Mouse (Mus musculus) G1E (cell line): Measurements from ENCODE around the gene Rcbtb2.

Experiments
- CTCF ChIP-seq: IDR thresholded peaks from 2 replicates; pipeline ENCODE4 v1.5.1; 2012; ENCODE audit warnings: low read depth, low read length, inconsistent platforms, mixed read lengths
- GATA1 ChIP-seq: IDR thresholded peaks from 2 replicates; pipeline ENCODE4 v1.6.1; 2012; ENCODE audit warnings: borderline replicate concordance, low read length, inconsistent platforms, mixed read lengths
- GATA2 ChIP-seq: IDR thresholded peaks from 2 replicates; pipeline ENCODE4 v1.6.1; 2012; ENCODE audit warnings: low read depth, low read length, inconsistent platforms, borderline replicate concordance
- POLR2AphosphoS5 ChIP-seq: IDR thresholded peaks from 2 replicates; pipeline ENCODE4 v1.6.1; 2012; ENCODE audit warnings: low read depth, low read length, inconsistent platforms; ENCODE audit not compliant: insufficient replicate concordance
- TAL1 ChIP-seq: conservative IDR thresholded peaks from 2 replicates; pipeline ENCODE4 v1.6.1; 2012; ENCODE audit warnings: low read depth, low read length, inconsistent platforms, mixed read lengths

- no peak for TF ChIP-seq CTCF
- TF ChIP-seq GATA1: no peak
- no peak for TF ChIP-seq GATA2
- no peak for TF ChIP-seq TAL1
- no peak for TF ChIP-seq POLR2AphosphoS5
Observed at GRCm38 (mm10) chr14:73092871-73093270, 30.0 kb upstream of the Rcbtb2 start.
